Mouse (Mus musculus) lung, adult 18-20 months (tissue): Measurements from ENCODE around the gene Usp45.

ENCODE experiments used
- DNase-seq, 2 experiments: peaks; one replicate each; pipeline ENCODE4 v3.0.0; 2022; ENCODE audit warnings: mixed read lengths in 2 of 2

Gene Usp45

DNA sequence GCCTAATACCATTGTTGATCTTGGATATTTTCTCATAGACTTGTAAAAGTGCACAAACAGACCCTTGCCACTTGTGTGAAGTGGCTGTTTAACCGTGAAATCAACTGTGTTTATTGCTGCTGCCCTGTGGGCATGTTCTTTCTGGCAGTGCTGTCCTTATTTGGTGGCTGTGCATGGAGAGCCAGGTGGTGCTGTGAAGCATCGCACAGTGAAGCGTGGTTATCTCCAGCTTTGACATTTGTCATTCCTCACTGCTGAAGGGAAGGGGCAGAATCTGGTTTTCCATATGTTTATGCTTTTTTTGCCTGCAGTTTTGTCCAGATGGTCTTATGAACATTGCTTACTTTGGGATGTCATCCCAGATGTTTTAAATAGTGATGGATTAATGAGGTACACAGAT, 26.7 kb downstream of the Usp45 start:
- no peak for DNase-seq

DNA sequence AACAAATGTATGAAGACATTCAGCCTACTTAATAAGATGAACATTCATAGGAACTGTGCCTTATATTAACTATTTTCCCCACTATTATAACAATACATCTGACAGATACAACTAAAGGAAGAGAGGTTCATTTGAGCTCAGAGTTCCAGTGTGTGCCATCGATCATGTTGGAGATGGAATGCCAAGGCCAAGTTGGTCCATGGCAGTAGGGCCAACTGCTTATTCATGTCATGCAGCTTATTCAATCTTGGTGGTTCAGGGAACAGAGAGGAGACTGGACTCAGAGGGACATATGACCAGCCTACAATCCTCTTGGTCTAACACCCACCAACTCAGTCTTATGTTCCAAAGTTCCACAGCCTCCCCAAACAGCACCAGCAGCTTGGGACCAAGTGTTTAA, 34.1 kb downstream of the Usp45 start:
- DNase-seq, result no peak

DNA sequence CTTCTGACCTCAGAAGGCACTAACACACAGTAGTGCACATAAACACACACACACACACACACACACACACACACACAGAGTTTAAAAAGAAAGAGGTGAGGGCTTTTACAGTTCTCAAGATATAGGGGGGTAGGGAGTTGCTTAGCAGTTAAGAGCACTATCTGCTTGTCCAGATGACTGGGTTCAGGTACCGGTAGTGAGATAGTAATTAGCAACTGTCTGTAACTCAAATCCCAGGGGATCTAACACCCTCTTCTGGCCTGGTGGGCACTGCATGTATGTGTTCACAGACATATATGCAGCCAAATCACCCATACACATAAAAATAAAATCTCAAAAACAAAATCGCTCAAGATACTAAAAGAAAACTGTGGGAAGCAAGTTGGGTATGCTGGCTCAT, 34.7 kb downstream of the Usp45 start:
- no peak for DNase-seq

DNA sequence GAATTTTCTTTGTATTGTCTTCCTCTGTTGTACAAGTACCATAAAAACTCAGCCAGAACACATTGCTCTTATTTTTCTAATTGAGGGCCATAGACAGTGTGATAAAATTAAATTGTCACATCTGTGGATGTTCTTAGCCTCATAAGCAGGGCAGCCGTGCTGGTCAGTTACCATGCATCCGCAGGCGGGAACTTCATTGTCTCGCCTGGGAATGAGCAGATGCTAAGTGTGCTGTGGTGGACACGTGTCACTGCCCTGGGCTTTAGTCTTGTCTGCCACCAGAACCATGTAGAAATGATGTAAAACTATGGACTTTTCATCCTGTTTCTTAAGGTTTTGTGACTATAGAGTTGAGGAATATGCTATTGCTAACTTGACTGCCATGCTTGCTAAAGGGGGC, 40.2 kb downstream of the Usp45 start:
- no peak for DNase-seq

DNA sequence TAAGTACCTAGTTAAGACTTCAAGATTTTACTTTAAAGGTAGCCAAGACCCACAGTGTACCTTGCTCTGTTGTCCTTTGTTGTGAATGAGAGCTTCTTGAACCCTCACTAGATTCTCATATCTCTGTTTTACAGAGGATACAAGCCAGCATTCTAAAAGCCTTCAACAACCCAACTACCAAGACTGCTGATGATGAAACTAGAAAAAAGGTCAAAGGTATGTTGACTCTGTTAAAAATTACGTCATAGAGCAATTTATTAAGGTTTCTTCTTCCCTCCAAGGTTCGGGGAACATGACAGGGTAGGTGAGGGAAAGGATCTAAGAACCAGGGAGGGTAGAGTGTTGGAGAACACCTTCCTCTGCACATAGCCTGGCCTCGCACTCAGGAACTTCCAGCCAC, 43.7 kb downstream of the Usp45 start:
- DNase-seq, result no peak

DNA sequence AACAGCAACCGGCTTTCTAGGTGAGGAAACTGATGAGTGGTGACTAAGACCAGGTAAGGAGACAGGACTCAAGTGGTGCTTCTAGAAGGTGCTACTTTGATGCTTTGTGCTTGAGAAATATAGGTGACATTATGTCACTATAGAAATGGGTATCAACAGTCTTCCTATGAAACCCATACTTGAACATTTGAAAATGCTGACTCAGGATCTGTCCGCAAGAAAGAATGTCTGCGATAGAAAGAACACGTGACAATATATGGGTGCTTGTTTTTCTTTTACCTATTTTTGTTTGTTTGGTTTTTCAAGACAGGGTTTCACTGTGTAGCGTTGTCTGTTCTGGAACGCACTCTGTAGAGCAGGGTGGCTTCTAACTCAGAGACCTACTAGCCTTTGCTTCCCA, 45.7 kb downstream of the Usp45 start:
- no peak for DNase-seq

DNA sequence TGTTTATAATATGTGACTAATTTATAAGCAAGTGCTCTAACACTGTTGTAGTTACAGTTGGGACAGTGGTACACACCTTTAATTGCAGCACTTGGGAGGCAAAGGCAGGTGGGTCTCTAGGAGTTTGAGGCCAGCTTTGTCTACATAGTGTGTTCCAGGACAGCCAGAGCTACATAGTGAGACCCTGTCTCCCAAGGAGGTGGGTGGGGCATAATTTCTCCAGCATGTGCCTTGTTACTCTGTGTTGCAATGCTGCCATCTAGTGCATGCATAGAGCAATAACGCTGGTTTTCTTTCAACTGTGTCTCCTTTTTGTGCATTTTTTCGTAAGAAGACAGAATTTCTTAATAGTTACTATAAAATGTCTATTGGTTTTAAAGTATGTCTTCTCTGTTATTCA, 47.1 kb downstream of the Usp45 start:
- peak; percentile 13 to 41 for DNase-seq

DNA sequence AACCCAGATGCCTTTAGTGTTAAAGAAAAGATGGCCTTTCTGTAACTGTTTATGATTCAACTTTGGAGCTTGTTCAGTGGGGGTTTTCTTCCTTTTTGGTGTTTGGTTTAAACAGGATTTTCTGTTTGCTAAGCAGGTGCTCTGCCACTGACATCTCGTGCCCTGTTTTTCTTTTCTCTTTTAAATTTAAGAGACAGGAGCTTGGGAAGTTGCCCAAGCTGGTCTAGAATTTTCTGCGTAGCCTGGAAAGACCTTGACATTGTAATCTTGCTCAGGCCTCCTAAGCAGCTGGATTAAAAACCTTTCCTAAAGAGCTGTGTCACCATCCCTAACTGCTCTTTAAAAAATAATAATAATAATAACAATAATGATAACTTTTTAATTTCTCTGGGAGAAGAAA, 59.7 kb downstream of the Usp45 start:
- DNase-seq, result no peak

DNA sequence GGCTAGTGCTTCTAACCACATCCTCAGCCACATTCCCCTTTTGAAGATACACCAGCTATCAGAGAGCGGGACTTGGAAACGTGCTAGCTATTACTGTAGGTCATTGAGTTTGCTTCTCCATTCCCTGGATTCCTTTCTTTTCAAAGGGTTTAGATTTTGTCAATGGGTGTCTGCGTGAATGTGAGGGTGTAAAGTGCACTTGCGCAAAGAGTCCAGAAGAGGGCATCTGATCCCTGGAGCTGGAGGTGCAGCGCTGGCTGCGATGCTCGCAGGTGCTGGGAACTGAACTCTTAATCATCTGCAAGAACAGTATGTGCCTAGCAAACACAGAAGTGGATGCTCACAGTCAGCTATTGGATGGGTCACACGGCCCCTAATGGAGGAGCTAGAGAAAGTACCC, 65.9 kb downstream of the Usp45 start:
- DNase-seq, result no peak

DNA sequence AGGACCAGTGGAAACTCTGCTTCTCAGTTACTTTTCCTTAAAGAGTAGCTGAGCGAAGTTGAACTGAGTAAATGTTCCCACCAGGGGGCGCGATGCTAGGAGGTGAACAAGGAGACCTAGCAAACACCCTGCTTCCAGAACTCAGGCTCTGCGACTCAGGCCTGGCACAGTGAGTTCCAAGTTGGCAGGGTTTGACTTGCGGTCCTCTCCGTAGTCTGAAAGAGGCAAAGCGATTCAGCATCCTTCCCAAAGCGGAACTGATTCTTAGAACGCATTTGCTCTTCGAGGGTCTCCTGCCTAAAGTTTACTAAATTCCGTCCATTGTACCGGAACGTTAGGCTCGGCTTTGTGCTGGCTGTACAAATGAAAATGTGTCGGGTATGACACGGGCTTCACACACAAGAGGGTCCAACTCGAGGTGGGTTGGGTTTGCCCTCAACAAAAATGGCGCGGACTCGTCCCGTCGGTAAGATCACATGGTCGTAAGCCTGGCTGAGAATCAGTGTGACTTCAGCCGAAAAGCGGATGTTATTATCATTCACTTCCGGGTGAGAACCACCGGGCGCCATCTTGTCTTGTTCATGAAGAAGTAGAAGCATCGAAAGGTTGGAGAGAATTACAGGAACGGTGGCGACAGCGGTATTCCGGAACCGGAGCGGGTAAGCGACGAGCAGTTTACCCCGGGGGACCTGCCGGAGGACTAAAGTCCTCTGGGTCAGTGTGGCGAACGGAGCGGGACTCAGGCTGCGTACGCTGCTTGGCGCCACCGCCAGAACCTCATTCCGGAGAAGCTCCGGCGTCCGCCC, 80.7 kb downstream of the Usp45 start, which contains the start of gene Pnisr:
TSS of gene Pnisr (plus strand) at position 103 of the 806 bp plus-strand sequence.
- peak; percentile 95 to 96 for DNase-seq

DNA sequence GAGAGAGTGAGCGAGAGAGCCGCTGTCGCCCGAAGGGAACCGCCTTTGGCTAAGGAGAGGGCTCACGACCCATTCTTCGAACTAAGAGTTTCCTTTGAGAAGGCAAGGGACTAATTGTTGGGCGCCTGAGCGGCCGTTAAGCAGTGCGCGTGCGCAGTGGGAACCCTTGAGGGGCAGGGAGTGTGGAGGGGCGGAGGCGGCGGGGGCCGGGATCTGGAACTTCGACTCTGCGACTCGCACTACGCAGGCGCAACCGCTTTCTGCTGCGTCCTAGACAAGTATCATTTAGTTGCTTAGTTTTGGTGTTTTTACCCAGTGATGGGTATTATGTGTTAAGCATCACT, 81.3 kb downstream of the Usp45 start:
- peak; percentile 89 to 93 for DNase-seq

DNA sequence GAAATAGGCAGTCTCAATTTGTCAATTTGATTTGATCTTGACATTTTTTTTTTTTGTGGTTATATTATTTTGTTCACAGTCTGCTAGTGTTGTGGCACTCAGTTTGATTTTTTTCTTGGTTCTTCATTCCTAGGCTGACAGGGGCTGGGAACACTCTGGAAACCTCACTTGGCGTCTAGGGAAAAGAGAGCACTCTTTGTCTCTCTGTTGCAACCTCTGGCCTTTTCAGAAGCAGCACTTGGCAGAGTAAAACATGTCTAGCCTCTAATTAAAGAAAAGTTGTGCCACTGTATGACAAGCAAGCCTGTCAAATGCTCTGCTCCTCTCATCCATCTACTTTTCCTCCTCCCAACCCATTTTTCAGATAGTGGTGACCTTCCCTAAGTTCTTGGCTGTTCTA, 90.5 kb downstream of the Usp45 start:
- no peak for DNase-seq

DNA sequence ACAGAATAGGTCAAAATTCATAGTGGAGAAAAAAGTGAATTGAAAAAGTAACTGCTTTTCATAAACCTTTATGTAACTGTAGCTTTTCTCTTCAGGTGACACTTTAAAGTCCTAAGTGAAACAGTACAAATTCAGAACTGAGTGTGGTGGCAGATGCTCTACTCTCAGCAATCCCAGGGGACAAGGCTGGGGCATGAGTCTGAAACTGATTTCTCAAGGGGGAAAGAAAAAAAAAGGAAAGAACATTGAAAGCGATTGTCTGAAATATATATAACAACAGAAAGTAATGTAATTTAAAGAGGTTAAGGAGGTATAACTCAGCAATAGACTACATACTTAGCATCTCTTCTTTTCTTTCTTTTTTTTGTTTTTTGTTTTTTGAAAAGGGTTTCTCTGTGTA, 98.3 kb downstream of the Usp45 start:
- no peak for DNase-seq

DNA sequence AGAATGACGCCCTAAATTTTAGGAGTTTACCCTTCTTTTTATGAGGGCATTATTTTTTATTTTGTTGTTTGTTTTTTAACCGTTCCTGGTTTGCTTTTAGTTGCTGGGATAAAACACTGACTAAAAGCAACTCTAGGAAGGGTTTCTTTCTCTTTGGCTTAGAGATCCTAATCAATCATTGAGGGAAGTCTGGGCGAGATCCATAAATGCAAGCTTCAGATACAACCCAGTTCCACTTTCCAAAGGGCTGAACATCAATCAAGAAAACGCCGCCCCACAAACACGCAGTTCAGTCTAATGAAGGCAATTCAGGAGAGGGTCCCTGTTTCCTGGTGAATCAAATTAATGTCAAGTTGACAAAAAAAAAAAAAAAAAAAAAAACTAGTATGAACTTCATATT, 111.8 kb downstream of the Usp45 start:
- no peak for DNase-seq

DNA sequence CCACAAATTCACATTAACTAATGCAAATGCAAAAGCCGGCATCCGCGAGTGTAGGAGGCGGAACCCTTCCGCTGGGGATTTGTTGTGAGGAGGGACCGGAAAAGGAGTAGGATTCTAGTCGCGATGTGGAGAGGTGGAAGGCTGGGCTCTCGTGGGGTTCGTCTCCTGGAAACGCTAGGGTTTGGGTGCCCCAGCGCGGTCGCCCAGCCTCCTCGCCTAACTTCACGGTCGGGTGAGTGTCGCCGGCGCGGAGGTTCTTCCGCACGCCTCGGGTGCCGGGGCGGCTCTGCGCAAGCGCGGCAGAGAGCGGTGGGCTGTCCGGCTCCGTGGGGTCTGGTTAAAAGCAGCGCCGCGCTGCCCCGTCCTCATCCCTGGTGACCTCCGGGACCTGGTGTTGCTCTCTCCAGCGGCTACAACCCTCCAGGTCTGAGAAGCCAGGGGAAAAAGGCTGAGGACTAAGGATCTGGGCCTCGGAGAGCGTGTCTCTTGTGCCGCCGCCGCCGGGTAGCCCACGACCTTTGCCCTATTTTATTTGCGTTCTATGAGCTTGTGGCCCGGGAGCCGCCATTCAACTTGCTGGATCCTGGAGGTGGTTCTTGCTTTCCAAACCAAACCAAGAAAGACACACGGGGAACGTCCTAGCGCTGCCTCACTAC, 112.7 kb downstream of the Usp45 start, which contains the start of gene Coq3:
TSS of gene Coq3 (plus strand) at position 109 of the 656 bp plus-strand sequence.
- peak; percentile 84 to 87 for DNase-seq

DNA sequence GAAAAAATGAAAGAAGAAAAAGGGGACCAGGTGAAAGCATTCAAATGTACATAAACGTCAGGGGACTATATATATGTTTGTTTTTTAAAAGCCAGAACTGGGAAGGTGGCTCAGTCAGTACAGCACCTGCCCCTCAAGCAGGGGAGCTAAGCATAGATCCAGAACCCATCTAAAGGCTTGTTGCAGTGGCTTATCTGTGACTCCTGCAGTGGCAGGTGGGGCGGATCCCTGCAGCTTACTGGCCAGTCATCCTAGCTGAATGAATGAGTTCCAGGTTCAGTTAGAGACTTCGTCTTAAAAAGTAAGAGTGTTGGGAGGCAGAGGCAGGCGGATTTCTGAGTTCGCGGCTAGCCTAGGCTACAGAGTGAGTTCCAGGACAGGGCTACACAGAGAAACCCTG, 115.8 kb downstream of the Usp45 start:
- no peak for DNase-seq

DNA sequence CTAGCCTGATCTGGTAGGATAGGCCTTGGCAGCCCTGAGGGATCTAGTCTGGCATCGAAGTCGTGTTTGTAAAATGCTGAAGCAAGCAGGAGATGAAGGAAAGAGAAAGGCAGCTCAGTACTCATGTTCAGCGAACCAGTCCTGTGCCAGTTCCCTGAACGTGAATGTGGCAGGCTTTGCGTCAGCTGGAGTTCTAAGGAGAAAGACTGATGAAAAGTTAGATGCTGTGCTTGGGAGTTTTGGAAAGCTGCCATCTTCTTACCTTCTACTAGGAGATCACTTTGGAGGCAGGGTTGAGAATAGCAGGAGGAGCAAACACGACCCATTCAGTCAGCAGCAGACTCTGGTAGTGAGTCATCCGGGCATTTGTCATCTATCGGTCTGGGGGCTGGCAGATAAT, 118.9 kb downstream of the Usp45 start:
- DNase-seq, result no peak
